Mouse (Mus musculus): Measurements from ENCODE around the gene Grm4. TPM values are rescaled to one million over a fixed set of nuclear protein-coding genes. Genes with fewer than 3 reads are reported as not detected.

The Grm4 gene
- polyA plus RNA-seq, 1 experiment, result 0.81 TPM

GRCm38 (mm10) chr17:27518700-27519595 is 2.3 kb downstream of the Grm4 start:
- Histone ChIP-seq H3K36me3 (ENCODE audit: control insufficient read depth, insufficient read depth, low read length) (no peaks in the 10 kb centered on the region), H3K4me3 (ENCODE audit: control insufficient read depth, low read depth, low read length) (no peak overlapping the region), H3K27ac (ENCODE audit: control insufficient read depth, insufficient read depth, low read depth, low read length) (no peak overlapping the region), H3K4me1 (ENCODE audit: control insufficient read depth, insufficient read depth, low read length) (peaks cover 6% of the 10 kb centered on the region), H3K27me3 (ENCODE audit: control insufficient read depth, insufficient read depth, low read length) (no peaks in the 10 kb centered on the region)
- TF ChIP-seq POLR2A (IDR thresholded peaks at IDR 0.05; ENCODE audit: control insufficient read depth, low read depth, low read length) (no peak), CTCF (IDR thresholded peaks at IDR 0.05; ENCODE audit: control insufficient read depth, insufficient read depth, insufficient replicate concordance, low read depth, low read length) (no peak)

- Histone ChIP-seq H3K4me1 (ENCODE audit: control insufficient read depth, insufficient read depth, low read length) (peaks cover 8% of the 10 kb centered on the region), H3K27ac (ENCODE audit: control insufficient read depth, insufficient read depth, low read depth, low read length) (no peak overlapping the region), H3K27me3 (ENCODE audit: control insufficient read depth, insufficient read depth, low read length) (no peaks in the 10 kb centered on the region), H3K36me3 (ENCODE audit: control insufficient read depth, insufficient read depth, low read length) (no peaks in the 10 kb centered on the region), H3K4me3 (ENCODE audit: control insufficient read depth, low read depth, low read length) (no peak overlapping the region)
- no peak for TF ChIP-seq POLR2A (IDR thresholded peaks at IDR 0.05; ENCODE audit: control insufficient read depth, low read depth, low read length)
- no peak for TF ChIP-seq CTCF (IDR thresholded peaks at IDR 0.05; ENCODE audit: control insufficient read depth, insufficient read depth, insufficient replicate concordance, low read depth, low read length)
Observed at GRCm38 (mm10) chr17:27518296-27518695, 2.9 kb downstream of the Grm4 start.

GRCm38 (mm10) chr17:27513916-27514762 is 7.1 kb downstream of the Grm4 start:
- Histone ChIP-seq H3K4me1 (ENCODE audit: control insufficient read depth, insufficient read depth, low read length) (peaks cover 11% of the 10 kb centered on the region), H3K27me3 (ENCODE audit: control insufficient read depth, insufficient read depth, low read length) (no peaks in the 10 kb centered on the region), H3K4me3 (ENCODE audit: control insufficient read depth, low read depth, low read length) (no peak overlapping the region), H3K27ac (ENCODE audit: control insufficient read depth, insufficient read depth, low read depth, low read length) (no peak overlapping the region), H3K36me3 (ENCODE audit: control insufficient read depth, insufficient read depth, low read length) (no peaks in the 10 kb centered on the region)
- TF ChIP-seq CTCF (IDR thresholded peaks at IDR 0.05; ENCODE audit: control insufficient read depth, insufficient read depth, insufficient replicate concordance, low read depth, low read length) (no peak), POLR2A (IDR thresholded peaks at IDR 0.05; ENCODE audit: control insufficient read depth, low read depth, low read length) (no peak)

GRCm38 (mm10) chr17:27513279-27513915 is 7.8 kb downstream of the Grm4 start:
- no peak overlapping the region for H3K27ac ChIP-seq (ENCODE audit: control insufficient read depth, insufficient read depth, low read depth, low read length)
- no peaks in the 10 kb centered on the region for H3K27me3 ChIP-seq (ENCODE audit: control insufficient read depth, insufficient read depth, low read length)
- H3K4me3 ChIP-seq (ENCODE audit: control insufficient read depth, low read depth, low read length), result peak overlapping the region; percentile 46; the same call in 1 of the 2 replicates
- peaks cover 11% of the 10 kb centered on the region for H3K4me1 ChIP-seq (ENCODE audit: control insufficient read depth, insufficient read depth, low read length)
- H3K36me3 ChIP-seq (ENCODE audit: control insufficient read depth, insufficient read depth, low read length), result no peaks in the 10 kb centered on the region
- no peak for TF ChIP-seq POLR2A (IDR thresholded peaks at IDR 0.05; ENCODE audit: control insufficient read depth, low read depth, low read length)
- TF ChIP-seq CTCF (IDR thresholded peaks at IDR 0.05; ENCODE audit: control insufficient read depth, insufficient read depth, insufficient replicate concordance, low read depth, low read length), result no peak

- peak overlapping the region; percentile 46 for H3K4me3 ChIP-seq (ENCODE audit: control insufficient read depth, low read depth, low read length)
- H3K27ac ChIP-seq (ENCODE audit: control insufficient read depth, insufficient read depth, low read depth, low read length), result no peak overlapping the region
- H3K4me1 ChIP-seq (ENCODE audit: control insufficient read depth, insufficient read depth, low read length), result peaks cover 11% of the 10 kb centered on the region
- TF ChIP-seq POLR2A (IDR thresholded peaks at IDR 0.05; ENCODE audit: control insufficient read depth, low read depth, low read length), result no peak
- no peak for TF ChIP-seq CTCF (IDR thresholded peaks at IDR 0.05; ENCODE audit: control insufficient read depth, insufficient read depth, insufficient replicate concordance, low read depth, low read length)
- H3K27me3 ChIP-seq (ENCODE audit: control insufficient read depth, insufficient read depth, low read length), result no peaks in the 10 kb centered on the region
- H3K36me3 ChIP-seq (ENCODE audit: control insufficient read depth, insufficient read depth, low read length), result no peaks in the 10 kb centered on the region
Observed at GRCm38 (mm10) chr17:27512619-27513161, 8.5 kb downstream of the Grm4 start.

- Histone ChIP-seq H3K4me1 (ENCODE audit: control insufficient read depth, insufficient read depth, low read length) (peaks cover 11% of the 10 kb centered on the region), H3K4me3 (ENCODE audit: control insufficient read depth, low read depth, low read length) (peak overlapping the region; percentile 46), H3K27me3 (ENCODE audit: control insufficient read depth, insufficient read depth, low read length) (no peaks in the 10 kb centered on the region), H3K27ac (ENCODE audit: control insufficient read depth, insufficient read depth, low read depth, low read length) (no peak overlapping the region), H3K36me3 (ENCODE audit: control insufficient read depth, insufficient read depth, low read length) (no peaks in the 10 kb centered on the region)
- TF ChIP-seq CTCF (IDR thresholded peaks at IDR 0.05; ENCODE audit: control insufficient read depth, insufficient read depth, insufficient replicate concordance, low read depth, low read length), result no peak
Observed at GRCm38 (mm10) chr17:27511865-27512618, 9.2 kb downstream of the Grm4 start.
